13 mouse cellular contexts compared by ENCODE assay signal in the genomic region with DNA sequence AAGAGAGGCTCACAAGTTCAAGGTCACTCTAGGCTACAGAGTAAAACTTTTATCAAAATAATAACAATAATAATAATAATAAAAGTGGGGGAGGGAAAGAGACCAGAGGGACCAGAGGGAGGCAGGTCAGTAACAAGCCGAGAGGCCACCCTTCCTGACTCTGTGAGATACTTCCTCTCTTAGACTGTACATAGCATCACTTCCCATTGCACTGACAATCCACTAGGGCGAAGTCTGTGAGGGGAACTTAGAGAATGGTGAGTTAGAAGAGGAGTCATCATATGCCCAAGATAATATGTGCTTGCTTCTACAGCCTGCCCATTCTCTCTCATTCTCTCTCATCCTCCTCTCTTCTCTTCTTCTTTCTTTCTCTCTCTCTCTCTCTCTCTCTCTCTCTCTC. TPM values are rescaled to one million over a fixed set of nuclear protein-coding genes. Genes with fewer than 3 reads are reported as not detected.
DNase-seq lines count a peak whose midpoint lies in the region; ATAC-seq and TF ChIP-seq lines count a peak whose summit lies in the region.
"Had no signal": no experiment of that assay in that cellular context is flagged by ENCODE, and none has a peak within 500 bp of the region (broad histone marks: within the 10 kb centered on the region; RNA-seq: fewer than 3 reads in every experiment).

No protein-coding gene starts in this region.

- peaks cover 12% of the 10 kb centered on the region for H3K4me1 ChIP-seq in kidney, postnatal 0 days (replicated peaks; ENCODE audit: insufficient read depth, low read length)
- peaks cover 11 to 18% of the 10 kb centered on the region in 2 experiments; a peak in 2 of 4 replicates for H3K4me1 ChIP-seq in MEL (ENCODE audit: control insufficient read depth in 1 of 2, insufficient read depth in 2 of 2, low read length in 2 of 2)
- H3K4me1 ChIP-seq in kidney, embryonic 16.5 days (ENCODE audit: insufficient read depth, low read length) = peaks cover 18% of the 10 kb centered on the region

- no peak for TF ChIP-seq POLR2A in MEL (IDR thresholded peaks at IDR 0.05; ENCODE audit: control insufficient read depth in 1 of 2, insufficient read depth in 1 of 2, low read depth in 1 of 2, low read length in 2 of 2, poor library complexity in 1 of 2)

- TF ChIP-seq EP300 in MEL (IDR thresholded peaks at IDR 0.05; ENCODE audit: low read depth in 1 of 2, low read length in 2 of 2) = no peak

- H3K4me3 ChIP-seq in kidney, postnatal 0 days (replicated peaks; ENCODE audit: low read depth, low read length) = no peak overlapping the region
- no peak overlapping the region for H3K4me3 ChIP-seq in MEL (ENCODE audit: control insufficient read depth in 1 of 2, insufficient read depth in 1 of 2, low read depth in 2 of 2, low read length in 2 of 2)
- H3K4me3 ChIP-seq in kidney, embryonic 16.5 days (ENCODE audit: low read length) = no peak overlapping the region
- H3K4me3 ChIP-seq: hindbrain, embryonic 15.5 days; midbrain, embryonic 10.5 days; neural tube, embryonic 12.5 days had no signal

- DNase-seq in kidney, postnatal 0 days (ENCODE audit: low spot score) = peak; percentile 50
- no peak for DNase-seq in kidney, postnatal 25 days
- peak; percentile 73 for DNase-seq in 416B (ENCODE audit: low read depth)
- peak; percentile 80 for DNase-seq in MEL (ENCODE audit: low read depth, low spot score)
- peak; percentile 46 for DNase-seq in lung, postnatal 36 days
- no peak for DNase-seq in layer of hippocampus, adult 18-20 months (ENCODE audit: low spot score in 2 of 2)
- no peak for DNase-seq in cerebellum, postnatal 10 days
- DNase-seq: cerebellum, adult 9-10 months; thymus, postnatal 36 days had no signal

- H3K4me2 ChIP-seq in kidney, postnatal 0 days (ENCODE audit: low read length) = no peak overlapping the region
- H3K4me2 ChIP-seq in kidney, embryonic 16.5 days (replicated peaks; ENCODE audit: low read depth, low read length) = no peak overlapping the region
- H3K4me2 ChIP-seq: hindbrain, embryonic 15.5 days; neural tube, embryonic 12.5 days had no signal

- WGBS in kidney, postnatal 0 days = 51% methylated on average over 2 of the region's 2 CpGs
- 73% methylated on average over 2 of the region's 2 CpGs for WGBS in kidney, embryonic 16.5 days

- no peak overlapping the region for H3K9ac ChIP-seq in kidney, postnatal 0 days (ENCODE audit: low read depth, low read length)
- no peak overlapping the region for H3K9ac ChIP-seq in MEL (ENCODE audit: control insufficient read depth, low read depth, low read length, poor library complexity, severe bottlenecking)
- no peak overlapping the region for H3K9ac ChIP-seq in kidney, embryonic 16.5 days (replicated peaks; ENCODE audit: low read length)
- H3K9ac ChIP-seq: hindbrain, embryonic 15.5 days; neural tube, embryonic 12.5 days had no signal

- 0 out of 2 replicates have a peak, but pooled peaks cover 2% of the 10 kb centered on the region for H3K36me3 ChIP-seq in kidney, postnatal 0 days (ENCODE audit: insufficient read depth, low read length)
- peaks cover 0 to 26% of the 10 kb centered on the region in 2 experiments; a peak in 2 of 4 replicates for H3K36me3 ChIP-seq in MEL (ENCODE audit: control insufficient read depth in 1 of 2, insufficient read depth in 2 of 2, low read length in 2 of 2)
- no peaks in the 10 kb centered on the region for H3K36me3 ChIP-seq in kidney, embryonic 16.5 days (ENCODE audit: insufficient read depth, low read length)
- H3K36me3 ChIP-seq: hindbrain, embryonic 15.5 days; neural tube, embryonic 12.5 days had no signal

- ATAC-seq in kidney, postnatal 0 days (replicated peaks; ENCODE audit: low FRiP score, low read depth) = no peak
- no peak for ATAC-seq in kidney, embryonic 16.5 days (ENCODE audit: low FRiP score, low TSS enrichment)

- no peak overlapping the region for H3K27ac ChIP-seq in kidney, postnatal 0 days
- no peak overlapping the region for H3K27ac ChIP-seq in MEL (ENCODE audit: control insufficient read depth, low read depth, low read length)
- no peak overlapping the region for H3K27ac ChIP-seq in kidney, embryonic 16.5 days (ENCODE audit: low read length)
- H3K27ac ChIP-seq: hindbrain, embryonic 15.5 days; midbrain, embryonic 10.5 days; neural tube, embryonic 12.5 days had no signal

- H3K79me2 ChIP-seq in MEL (ENCODE audit: control insufficient read depth, insufficient read depth, low read length, poor library complexity) = peaks cover 5% of the 10 kb centered on the region

- no peaks in the 10 kb centered on the region for H3K9me3 ChIP-seq in kidney, postnatal 0 days (replicated peaks; ENCODE audit: low read length)
- no peaks in the 10 kb centered on the region for H3K9me3 ChIP-seq in MEL (replicated peaks; ENCODE audit: insufficient read depth, low read length)
- no peaks in the 10 kb centered on the region for H3K9me3 ChIP-seq in kidney, embryonic 16.5 days (ENCODE audit: low read length)
- H3K9me3 ChIP-seq: hindbrain, embryonic 15.5 days; midbrain, embryonic 10.5 days; neural tube, embryonic 12.5 days had no signal

- peak; percentile 17; the same call in 1 of the 2 replicates for TF ChIP-seq CTCF in kidney, postnatal 0 days (IDR thresholded peaks at IDR 0.05; ENCODE audit: low read depth)
- peak in 2 of 3 experiments; percentile 15 to 26; a peak in 2 of 6 replicates for TF ChIP-seq CTCF in MEL (IDR thresholded peaks at IDR 0.05 in 2 of 3, conservative IDR thresholded peaks at IDR 0.05 in 1 of 3; ENCODE audit: control insufficient read depth in 1 of 3, insufficient read depth in 1 of 3, low read depth in 2 of 3, low read length in 3 of 3, poor library complexity in 1 of 3, severe bottlenecking in 1 of 3)

- no peak for TF ChIP-seq RAD21 in MEL (IDR thresholded peaks at IDR 0.05; ENCODE audit: low read depth, low read length)

- H3K27me3 ChIP-seq in kidney, postnatal 0 days (ENCODE audit: insufficient read depth, low read length) = no peaks in the 10 kb centered on the region
- no peaks in the 10 kb centered on the region for H3K27me3 ChIP-seq in MEL (ENCODE audit: control insufficient read depth in 1 of 2, insufficient read depth in 2 of 2, low read length in 2 of 2)
- no peaks in the 10 kb centered on the region for H3K27me3 ChIP-seq in kidney, embryonic 16.5 days (ENCODE audit: insufficient read depth, low read length)
- H3K27me3 ChIP-seq: hindbrain, embryonic 15.5 days; neural tube, embryonic 12.5 days had no signal

TF ChIP-seq in MEL, 35 proteins besides CTCF, POLR2A, EP300 and RAD21:
- TF ChIP-seq KAT2A (conservative IDR thresholded peaks at IDR 0.05; ENCODE audit: low read depth, low read length) (no peak), SIN3A (IDR thresholded peaks at IDR 0.05; ENCODE audit: low read length) (peak; percentile 22; the same call in 1 of the 2 replicates)

RNA-seq across cellular contexts. Expression of gene Rab43, which starts 5.9 kb away (rescaled TPM):
- polyA plus RNA-seq in kidney, postnatal 0 days (2015; fragmentation: Nextera tagmentation; extraction: Ambion mirVana) = 16.4 and 17.1 TPM in 2 replicates
- total RNA-seq in MEL (2012; rRNA removed) = 3.1 and 4.0 TPM in 2 replicates
- 10 to 100 TPM in 1 of 2 experiments, not detected in 1; 13.2 TPM for polyA plus RNA-seq in MEL (2012; ENCODE audit: insufficient read depth in 1 of 2, insufficient read length in 2 of 2, low read depth in 1 of 2, low replicate concordance in 2 of 2, missing spikeins in 1 of 2)
- 10 to 100 TPM; 15.6 to 19.8 TPM for total RNA-seq in layer of hippocampus, adult 18-20 months (2021)
- 10.9 and 14.7 TPM in 2 replicates for polyA plus RNA-seq in kidney, embryonic 16.5 days (2015; fragmentation: Nextera tagmentation; extraction: Ambion mirVana)

RNA-seq across cellular contexts. Expression of gene Gp9, which starts 28.2 kb away (rescaled TPM):
- polyA plus RNA-seq in kidney, postnatal 0 days (2015; fragmentation: Nextera tagmentation; extraction: Ambion mirVana) = 0.42 and 0.66 TPM in 2 replicates
- 2.4 and 3.9 TPM in 2 replicates for total RNA-seq in MEL (2012; rRNA removed)
- 10 to 100 TPM in 1 of 2 experiments, not detected in 1; 11.1 TPM for polyA plus RNA-seq in MEL (2012; ENCODE audit: insufficient read depth in 1 of 2, insufficient read length in 2 of 2, low read depth in 1 of 2, low replicate concordance in 2 of 2, missing spikeins in 1 of 2)
- total RNA-seq in layer of hippocampus, adult 18-20 months (2021) = 1 to 10 TPM; 1.3 to 1.7 TPM
- 1.0 and 1.6 TPM in 2 replicates for polyA plus RNA-seq in kidney, embryonic 16.5 days (2015; fragmentation: Nextera tagmentation; extraction: Ambion mirVana)

RNA-seq across cellular contexts. Expression of gene Gm45140, which starts 29.6 kb away (rescaled TPM):
- polyA plus RNA-seq in kidney, postnatal 0 days (2015; fragmentation: Nextera tagmentation; extraction: Ambion mirVana) = 3.0 and 4.1 TPM in 2 replicates
- total RNA-seq in MEL (2012; rRNA removed) = 9.6 and 9.9 TPM in 2 replicates
- 10 to 100 TPM in 1 of 2 experiments, not detected in 1; 26.2 TPM for polyA plus RNA-seq in MEL (2012; ENCODE audit: insufficient read depth in 1 of 2, insufficient read length in 2 of 2, low read depth in 1 of 2, low replicate concordance in 2 of 2, missing spikeins in 1 of 2)
- 1 to 10 TPM; 1.9 to 3.9 TPM for total RNA-seq in layer of hippocampus, adult 18-20 months (2021)
- 2.7 and 5.2 TPM in 2 replicates for polyA plus RNA-seq in kidney, embryonic 16.5 days (2015; fragmentation: Nextera tagmentation; extraction: Ambion mirVana)

RNA-seq across cellular contexts. Expression of gene Isy1, which starts 32.6 kb away (rescaled TPM):
- polyA plus RNA-seq in kidney, postnatal 0 days (2015; fragmentation: Nextera tagmentation; extraction: Ambion mirVana) = 46.6 and 48.5 TPM in 2 replicates
- 60.5 and 64.5 TPM in 2 replicates for total RNA-seq in MEL (2012; rRNA removed)
- polyA plus RNA-seq in MEL (2012; ENCODE audit: insufficient read depth in 1 of 2, insufficient read length in 2 of 2, low read depth in 1 of 2, low replicate concordance in 2 of 2, missing spikeins in 1 of 2) = 100 to 1,000 TPM in 1 of 2 experiments, not detected in 1; 115 TPM
- 10 to 100 TPM; 24.1 to 25.0 TPM for total RNA-seq in layer of hippocampus, adult 18-20 months (2021)
- 41.3 and 49.3 TPM in 2 replicates for polyA plus RNA-seq in kidney, embryonic 16.5 days (2015; fragmentation: Nextera tagmentation; extraction: Ambion mirVana)

RNA-seq across cellular contexts. Expression of gene Cnbp, which starts 44.9 kb away (rescaled TPM):
- polyA plus RNA-seq in kidney, postnatal 0 days (2015; fragmentation: Nextera tagmentation; extraction: Ambion mirVana) = 881 and 892 TPM in 2 replicates
- total RNA-seq in MEL (2012; rRNA removed) = 726 and 879 TPM in 2 replicates
- 100 to 1,000 TPM; 201 to 652 TPM for polyA plus RNA-seq in MEL (2012; ENCODE audit: insufficient read depth in 1 of 2, insufficient read length in 2 of 2, low read depth in 1 of 2, low replicate concordance in 2 of 2, missing spikeins in 1 of 2)
- total RNA-seq in layer of hippocampus, adult 18-20 months (2021) = 100 to 1,000 TPM; 261 to 266 TPM
- 1,037 and 1,064 TPM in 2 replicates for polyA plus RNA-seq in kidney, embryonic 16.5 days (2015; fragmentation: Nextera tagmentation; extraction: Ambion mirVana)

Comparison
In these comparisons a context has a peak if more than half of its experiments do, and no peak if none do; other contexts are left out.
1. DNase-seq: peak in kidney, postnatal 0 days (single experiment), 416B (single experiment), MEL (single experiment) and lung, postnatal 36 days (single experiment); none in kidney, postnatal 25 days (0 of 2), layer of hippocampus, adult 18-20 months (0 of 2) and cerebellum, postnatal 10 days (0 of 2).